29 mouse cellular contexts compared by ENCODE assay signal in the genomic region with DNA sequence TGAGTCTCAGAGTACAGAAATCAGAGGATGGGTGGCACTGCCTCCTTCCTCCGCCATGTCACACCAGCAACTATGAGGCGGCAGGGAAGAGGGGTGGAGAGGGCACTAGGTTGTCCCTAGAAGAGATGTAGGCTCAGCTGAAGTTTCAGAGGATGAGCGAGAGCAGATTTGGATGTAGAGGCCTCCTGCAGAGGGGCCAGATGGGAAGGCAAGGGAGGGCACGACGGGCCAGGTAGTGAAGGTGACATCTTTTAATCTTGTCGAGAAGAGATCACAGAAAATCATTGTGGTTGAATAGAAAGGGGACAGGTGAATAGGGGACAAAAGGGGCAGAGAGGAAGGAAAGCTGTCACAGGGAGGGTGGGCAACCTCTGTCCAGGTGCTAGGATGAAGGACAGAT. TPM values are rescaled to one million over a fixed set of nuclear protein-coding genes. Genes with fewer than 3 reads are reported as not detected.
DNase-seq lines count a peak whose midpoint lies in the region; ATAC-seq and TF ChIP-seq lines count a peak whose summit lies in the region.
"Had no signal": no experiment of that assay in that cellular context is flagged by ENCODE, and none has a peak within 500 bp of the region (broad histone marks: within the 10 kb centered on the region; RNA-seq: fewer than 3 reads in every experiment).

No protein-coding gene starts in this region.

- 81% methylated on average over 6 of the region's 6 CpGs for WGBS in forebrain, embryonic 15.5 days

- H3K27me3 ChIP-seq in forebrain, embryonic 15.5 days = no peaks in the 10 kb centered on the region
- H3K27me3 ChIP-seq: forebrain, embryonic 13.5 days had no signal

- ATAC-seq in forebrain, embryonic 15.5 days (replicated peaks) = no peak
- ATAC-seq: inflammation-experienced regulatory T-cells, adult 6 months; intestine, postnatal 0 days; Patski had no signal

- no peaks in the 10 kb centered on the region for H3K36me3 ChIP-seq in forebrain, embryonic 15.5 days
- H3K36me3 ChIP-seq: forebrain, embryonic 10.5 days; G1E; heart, embryonic 12.5 days; heart, embryonic 15.5 days; hindbrain, embryonic 10.5 days had no signal

- no peak overlapping the region for H3K4me3 ChIP-seq in left cerebral cortex, adult 2 months
- no peak overlapping the region for H3K4me3 ChIP-seq in forebrain, embryonic 15.5 days
- H3K4me3 ChIP-seq: forebrain, embryonic 10.5 days; forebrain, embryonic 13.5 days; heart, embryonic 12.5 days; heart, embryonic 15.5 days; hindbrain, embryonic 10.5 days had no signal

- peak overlapping the region; percentile 40 for H3K27ac ChIP-seq in left cerebral cortex, adult 2 months
- no peak overlapping the region for H3K27ac ChIP-seq in forebrain, embryonic 15.5 days (replicated peaks)
- H3K27ac ChIP-seq: forebrain, embryonic 10.5 days; forebrain, embryonic 13.5 days; heart, embryonic 15.5 days; hindbrain, embryonic 10.5 days; hindbrain, embryonic 14.5 days; hindbrain, postnatal 0 days had no signal

- no peak overlapping the region for H3K4me2 ChIP-seq in forebrain, embryonic 15.5 days (replicated peaks)
- H3K4me2 ChIP-seq: forebrain, embryonic 13.5 days; heart, embryonic 12.5 days; heart, embryonic 15.5 days; hindbrain, embryonic 14.5 days had no signal

- intact Hi-C loops in left cerebral cortex, adult 2 months (cut with DNase I) = no loop called here

- H3K9me3 ChIP-seq in forebrain, embryonic 15.5 days = no peaks in the 10 kb centered on the region
- H3K9me3 ChIP-seq: forebrain, embryonic 10.5 days; heart, embryonic 12.5 days; heart, embryonic 15.5 days; hindbrain, embryonic 10.5 days had no signal

- TF ChIP-seq CTCF in left cerebral cortex, adult 2 months (IDR thresholded peaks at IDR 0.05) = no peak

- no peak for DNase-seq in left cerebral cortex, adult 2 months (ENCODE audit: extremely low spot score in 1 of 2, low spot score in 2 of 2)
- DNase-seq in left cerebral cortex, adult 8-10 months (ENCODE audit: low spot score in 2 of 2) = no peak
- peak; percentile 68 to 71 for DNase-seq in cerebellum, adult 18-20 months
- peak; percentile 71 for DNase-seq in cerebellum, adult 9-10 months
- peak; percentile 55 to 61 for DNase-seq in cerebellum, postnatal 36 days
- no peak for DNase-seq in frontal cortex, postnatal 10 days (ENCODE audit: low spot score in 2 of 2)
- no peak for DNase-seq in adrenal gland, adult 8-10 months
- DNase-seq: adrenal gland, adult 2 months; adrenal gland, postnatal 25 days; B cell, adult 2 months; gastrocnemius, postnatal 25 days; heart, adult 18-20 months; heart, postnatal 10 days; heart, postnatal 36 days; kidney, adult 2 months had no signal

- H3K4me1 ChIP-seq in forebrain, embryonic 15.5 days = no peaks in the 10 kb centered on the region
- H3K4me1 ChIP-seq: forebrain, embryonic 10.5 days; forebrain, embryonic 13.5 days; heart, embryonic 12.5 days; heart, embryonic 15.5 days; hindbrain, embryonic 10.5 days had no signal

- H3K9ac ChIP-seq in forebrain, embryonic 15.5 days (replicated peaks) = no peak overlapping the region
- H3K9ac ChIP-seq: forebrain, embryonic 13.5 days; forebrain, postnatal 0 days; heart, embryonic 12.5 days; heart, embryonic 15.5 days; hindbrain, embryonic 14.5 days had no signal

RNA-seq across cellular contexts. Expression of gene Atp2b2, which starts 41.5 kb away (rescaled TPM):
- 100 to 1,000 TPM; 729 to 754 TPM for total RNA-seq in left cerebral cortex, adult 2 months (2021)
- 100 to 1,000 TPM; 564 to 646 (median 592) TPM for total RNA-seq in left cerebral cortex, adult 8-10 months (2022)
- polyA plus RNA-seq in forebrain, embryonic 15.5 days (2015; fragmentation: Nextera tagmentation; extraction: Ambion mirVana) = 26.6 and 28.8 TPM in 2 replicates
- 10 to 100 TPM in 2 of 4 experiments, 1 to 10 TPM in 2; 6.9 to 13.6 (median 10.4) TPM for total RNA-seq in adrenal gland, adult 8-10 months (2022)
- total RNA-seq: CH12.LX had no signal
- polyA plus RNA-seq: G1E had no signal

Comparison
In these comparisons a context has a peak if more than half of its experiments do, and no peak if none do; other contexts are left out.
1. DNase-seq: peak in cerebellum, adult 18-20 months (2 of 2), cerebellum, adult 9-10 months (single experiment) and cerebellum, postnatal 36 days (2 of 2); none in left cerebral cortex, adult 2 months (0 of 2), left cerebral cortex, adult 8-10 months (0 of 2), frontal cortex, postnatal 10 days (0 of 2) and adrenal gland, adult 8-10 months (single experiment).
2. RNA of gene Atp2b2, which starts 41.5 kb away (total RNA-seq): 729 to 754 TPM in left cerebral cortex, adult 2 months and 564 to 646 TPM in left cerebral cortex, adult 8-10 months; 6.9 to 13.6 TPM in adrenal gland, adult 8-10 months; every median in the first group is over 10 times any median in the second.